Mouse (Mus musculus) hindbrain, embryonic 12.5 days (tissue): ENCODE results near the gene Nup62. TPM values are rescaled to one million over a fixed set of nuclear protein-coding genes. Genes with fewer than 3 reads are reported as not detected.

Experiments
- ATAC-seq: fragments of 200-750 bp; cut with Nextera tagmentation; 2 replicates; pipeline ENCODE4 v1.8.0; 2017; ENCODE audit warnings: moderate TSS enrichment; ENCODE audit not compliant: low FRiP score
- H3K27ac ChIP-seq: fragments of 300-500 bp; sonication (generic); 2 replicates; pipeline ENCODE4 v1.5.1; 2016; ENCODE audit warnings: mild to moderate bottlenecking
- H3K27me3 ChIP-seq: fragments of 300-500 bp; sonication (generic); 2 replicates; pipeline ENCODE4 v1.6.1; 2016; ENCODE audit warnings: mild to moderate bottlenecking
- H3K36me3 ChIP-seq: fragments of 300-500 bp; sonication (generic); 2 replicates; pipeline ENCODE4 v1.6.1; 2016; ENCODE audit warnings: mild to moderate bottlenecking
- H3K4me1 ChIP-seq: fragments of 300-500 bp; sonication (generic); 2 replicates; pipeline ENCODE4 v1.6.1; 2016
- H3K4me2 ChIP-seq: fragments of 300-500 bp; sonication (generic); replicated peaks from 2 replicates; pipeline ENCODE4 v1.6.1; 2016; ENCODE audit warnings: mild to moderate bottlenecking
- H3K4me3 ChIP-seq: fragments of 300-500 bp; sonication (generic); 2 replicates; pipeline ENCODE4 v1.5.1; 2016; ENCODE audit warnings: mild to moderate bottlenecking
- H3K9ac ChIP-seq: fragments of 300-500 bp; sonication (generic); 2 replicates; pipeline ENCODE4 v1.6.1; 2016; ENCODE audit warnings: mild to moderate bottlenecking, moderate library complexity
- H3K9me3 ChIP-seq: fragments of 300-500 bp; sonication (generic); replicated peaks from 2 replicates; pipeline ENCODE4 v1.6.1; 2016; ENCODE audit warnings: mild to moderate bottlenecking
- WGBS: fragments of 180-500 bp; shearing (Covaris S2); methylation state at CpG from one replicate; pipeline ENCODE4 v1.1.7; 2016; 5-methylcytosine and 5-hydroxymethylcytosine counted together
- polyA plus RNA-seq: library from polyadenylated mRNA; unstranded; fragments of >200 nt; fragmentation: Nextera tagmentation; extraction: Ambion mirVana; gene quantifications from 2 replicates; pipeline ENCODE4 v1.2.1, GENCODE M21; 2016

The Nup62 gene
- polyA plus RNA-seq: 69.8 and 73.9 TPM in 2 replicates

DNA sequence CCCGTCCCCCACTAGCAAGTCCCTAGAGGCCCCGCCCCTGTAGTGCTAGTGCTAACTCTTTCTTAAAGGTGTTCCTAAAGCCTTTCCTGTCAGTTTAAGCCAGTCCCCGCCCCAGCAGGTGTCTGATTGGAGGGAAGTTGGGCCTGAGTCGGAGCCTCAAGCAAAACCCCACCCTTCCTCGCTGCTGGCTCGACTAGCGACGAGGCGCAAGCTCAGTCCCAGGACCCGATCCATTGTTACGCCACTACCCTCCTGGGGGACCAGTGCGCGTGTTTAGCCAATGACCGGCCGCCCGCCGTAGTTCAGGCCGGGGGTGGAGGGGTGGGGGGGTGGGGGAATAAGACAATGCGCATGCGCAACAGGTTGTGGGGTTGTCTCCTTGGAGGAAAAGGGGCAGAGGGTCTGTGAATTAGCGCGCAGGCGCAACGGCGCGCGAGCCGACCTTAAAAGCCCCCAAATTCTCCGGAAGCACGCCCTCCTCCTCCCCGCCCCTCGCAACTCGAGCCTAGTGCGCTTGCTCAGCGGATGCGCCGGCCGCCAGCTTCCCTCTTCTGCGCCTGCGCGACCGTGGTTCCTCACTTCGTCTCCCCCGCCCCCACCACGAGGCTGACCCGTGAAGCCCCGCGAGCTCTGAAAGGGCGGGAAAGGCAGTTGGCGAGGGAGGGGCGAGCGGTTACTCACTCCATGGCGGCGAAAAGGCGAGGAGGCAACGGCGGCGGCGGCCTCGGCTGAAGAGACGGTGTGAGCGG lies at the start of gene Nup62, which contains the start of gene Il4i1:
Nup62 (plus strand) TSS at position 368 of the 749 bp plus-strand sequence.
Il4i1 (plus strand) TSS at position 667 of the 749 bp plus-strand sequence.
- WGBS: under 1% methylated on average over 61 of the region's 62 CpGs
- H3K27ac ChIP-seq: peak within 1 kb of the TSS; percentile 96
- H3K4me2 ChIP-seq: peak within 1 kb of the TSS; percentile 80
- peak within 1 kb of the TSS; percentile 83 for H3K4me3 ChIP-seq
- H3K9ac ChIP-seq: peak within 1 kb of the TSS; percentile 89
- H3K9me3 ChIP-seq: no peaks in the 10 kb centered on the region
- peak; percentile 95 for ATAC-seq
- H3K36me3 ChIP-seq: peaks cover 5% of the 10 kb centered on the region
- H3K27me3 ChIP-seq: no peaks in the 10 kb centered on the region
- H3K4me1 ChIP-seq: peaks cover 44% of the 10 kb centered on the region

DNA sequence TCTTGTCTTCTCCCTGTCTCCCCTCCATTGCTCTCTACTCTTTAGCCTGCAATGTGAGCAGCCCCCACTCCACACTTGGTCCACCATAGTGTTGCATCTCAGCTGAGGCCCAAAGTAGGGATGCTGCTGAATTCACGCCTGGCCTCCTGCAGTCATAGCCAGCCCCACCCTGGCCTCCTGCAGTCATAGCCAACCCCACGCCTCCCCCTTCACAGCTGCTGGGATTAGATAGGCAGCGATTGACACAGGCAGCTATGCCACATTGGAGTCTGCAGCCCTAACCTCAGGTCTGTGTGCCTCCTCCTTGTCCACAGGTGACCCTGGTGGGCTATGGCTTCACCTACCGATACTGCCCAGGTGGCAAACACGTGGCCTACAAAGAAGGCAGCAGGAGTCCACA lies 47.8 kb upstream of the Nup62 start:
- H3K4me3 ChIP-seq: no peak overlapping the region
- H3K9ac ChIP-seq: no peak overlapping the region
- 85% methylated on average over 5 of the region's 5 CpGs for WGBS
- no peak overlapping the region for H3K4me2 ChIP-seq
- no peaks in the 10 kb centered on the region for H3K9me3 ChIP-seq
- H3K4me1 ChIP-seq: no peaks in the 10 kb centered on the region
- H3K36me3 ChIP-seq: peaks cover 79% of the 10 kb centered on the region
- H3K27ac ChIP-seq: no peak overlapping the region
- no peaks in the 10 kb centered on the region for H3K27me3 ChIP-seq
- ATAC-seq: no peak

DNA sequence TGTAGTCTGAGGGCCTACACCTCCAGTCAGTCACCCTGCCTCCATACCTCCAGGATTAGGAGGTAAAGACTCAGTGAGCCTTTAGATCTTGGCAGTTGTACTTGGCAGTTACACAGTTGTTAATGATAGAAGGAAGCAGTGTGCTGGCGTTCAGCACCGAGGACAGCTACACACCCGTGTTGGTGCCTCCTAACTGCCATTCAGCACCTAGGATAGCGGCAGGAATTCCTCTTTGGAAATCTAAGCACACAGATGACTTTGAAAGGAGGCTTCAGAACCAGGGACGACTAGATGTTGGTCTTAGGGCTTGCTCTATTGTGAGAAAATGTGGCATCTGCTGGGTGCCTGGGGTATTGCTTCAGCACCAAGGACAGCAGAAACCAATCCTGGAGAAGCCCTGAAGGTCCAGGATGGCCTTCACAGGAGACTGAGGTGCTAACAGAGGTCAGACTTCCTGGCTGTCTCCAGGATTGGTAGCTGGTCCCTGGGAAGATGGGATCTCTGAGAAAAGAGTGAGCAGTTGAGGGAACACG lies 45.8 kb upstream of the Nup62 start:
- Histone ChIP-seq H3K27ac (no peak overlapping the region), H3K36me3 (peaks cover 74% of the 10 kb centered on the region)
- WGBS: 16% methylated on average over 6 of the region's 6 CpGs

DNA sequence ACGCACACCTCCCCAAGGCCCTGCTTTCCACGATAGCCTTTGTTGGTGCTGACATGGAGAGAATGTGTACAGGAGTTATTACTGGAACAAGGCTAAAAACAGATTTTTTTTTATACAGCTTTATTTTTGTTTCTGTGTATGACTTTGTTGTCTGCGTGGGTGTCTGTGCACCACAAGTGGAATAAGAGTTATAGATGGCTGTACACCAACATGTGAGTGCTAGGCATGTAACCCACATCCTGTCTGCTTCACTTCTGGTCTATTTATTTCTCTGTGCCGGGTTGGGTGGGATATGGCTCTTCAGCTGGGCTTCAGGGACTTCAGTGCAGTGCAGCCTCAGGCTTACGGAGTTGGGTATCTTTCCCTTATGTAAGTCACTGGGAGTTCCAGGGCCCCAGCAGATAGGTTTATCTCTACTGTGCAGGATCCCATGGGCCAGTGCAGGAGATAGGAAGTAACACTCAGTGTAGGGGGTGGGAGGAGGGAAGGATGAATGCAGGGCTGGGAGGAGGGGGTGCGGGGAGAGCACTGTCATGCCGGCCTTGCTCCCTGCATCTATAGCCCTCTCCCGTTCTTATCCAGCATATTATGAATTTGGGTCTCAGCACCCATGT lies 43.2 kb upstream of the Nup62 start:
- Histone ChIP-seq H3K4me1 (no peaks in the 10 kb centered on the region), H3K9me3 (no peaks in the 10 kb centered on the region), H3K4me3 (no peak overlapping the region), H3K27me3 (no peaks in the 10 kb centered on the region), H3K27ac (no peak overlapping the region), H3K4me2 (no peak overlapping the region), H3K36me3 (peaks cover 75% of the 10 kb centered on the region), H3K9ac (no peak overlapping the region)
- 94% methylated on average over 8 of the region's 8 CpGs for WGBS
- no peak for ATAC-seq

More for the DNA sequence above, 45.8 kb upstream of the Nup62 start:
- no peak for ATAC-seq
- H3K27me3 ChIP-seq: no peaks in the 10 kb centered on the region
- no peak overlapping the region for H3K4me2 ChIP-seq
- H3K4me3 ChIP-seq: no peak overlapping the region
- no peaks in the 10 kb centered on the region for H3K4me1 ChIP-seq
- H3K9ac ChIP-seq: no peak overlapping the region
- no peaks in the 10 kb centered on the region for H3K9me3 ChIP-seq

DNA sequence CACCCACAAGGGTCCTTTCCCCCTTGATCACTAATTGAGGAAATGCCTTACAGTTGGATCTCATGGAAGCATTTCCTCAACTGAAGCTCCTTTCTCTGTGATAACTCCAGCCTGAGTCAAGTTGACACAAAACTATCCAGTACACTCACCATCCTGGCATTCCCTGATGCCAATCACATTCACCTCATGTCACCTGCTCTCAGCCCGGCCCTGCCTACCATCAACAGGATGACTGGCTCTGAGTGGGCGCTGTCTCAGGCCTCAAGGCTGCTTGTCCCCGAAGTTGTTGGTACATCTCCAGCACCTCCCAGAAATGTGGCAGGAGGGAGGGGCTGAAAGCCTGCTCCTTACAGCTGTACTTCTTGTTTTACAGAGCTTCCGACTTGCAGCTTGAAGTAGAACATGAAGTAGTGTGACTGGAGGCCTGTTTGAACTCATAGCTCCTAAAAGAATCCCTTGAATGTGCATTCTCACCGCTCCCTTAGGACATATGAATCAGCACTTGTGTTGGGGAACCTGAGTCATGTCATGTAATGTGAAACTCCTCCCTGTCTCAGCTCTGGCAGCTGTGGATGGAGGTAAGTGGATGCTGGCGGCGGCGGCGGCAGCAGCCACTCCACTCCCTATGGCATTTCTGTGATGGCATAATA lies 38.9 kb upstream of the Nup62 start:
- no peaks in the 10 kb centered on the region for H3K27me3 ChIP-seq
- H3K9ac ChIP-seq: no peak overlapping the region
- H3K4me1 ChIP-seq: no peaks in the 10 kb centered on the region
- H3K9me3 ChIP-seq: no peaks in the 10 kb centered on the region
- no peak overlapping the region for H3K27ac ChIP-seq
- no peak for ATAC-seq
- no peak overlapping the region for H3K4me2 ChIP-seq
- peaks cover 56% of the 10 kb centered on the region for H3K36me3 ChIP-seq
- 88% methylated on average over 9 of the region's 9 CpGs for WGBS
- H3K4me3 ChIP-seq: no peak overlapping the region

DNA sequence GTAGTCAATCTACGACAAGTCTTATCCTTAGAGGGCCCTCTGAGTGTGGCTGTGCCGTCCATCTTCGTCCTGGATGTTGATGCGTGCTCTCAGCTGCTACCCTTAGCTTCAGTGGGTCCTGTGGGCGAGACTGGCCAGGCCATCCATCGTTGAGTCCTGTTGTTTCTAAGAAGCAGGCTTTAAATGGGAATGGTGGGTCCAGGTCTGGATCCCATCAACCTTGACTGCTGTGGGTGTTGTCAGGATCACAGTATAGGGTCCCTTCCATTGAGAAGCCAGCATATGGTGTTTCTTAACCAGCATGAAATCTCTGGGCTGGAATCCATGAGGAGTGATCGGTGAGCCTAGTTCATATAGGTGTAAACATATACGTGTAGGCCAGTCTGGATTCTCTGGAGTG lies 35.8 kb upstream of the Nup62 start:
- Histone ChIP-seq H3K9ac (no peak overlapping the region), H3K27me3 (no peaks in the 10 kb centered on the region), H3K4me3 (no peak overlapping the region), H3K9me3 (no peaks in the 10 kb centered on the region), H3K36me3 (peaks cover 32% of the 10 kb centered on the region), H3K4me2 (no peak overlapping the region), H3K27ac (no peak overlapping the region), H3K4me1 (no peaks in the 10 kb centered on the region)
- no peak for ATAC-seq
- 90% methylated on average over 8 of the region's 8 CpGs for WGBS

DNA sequence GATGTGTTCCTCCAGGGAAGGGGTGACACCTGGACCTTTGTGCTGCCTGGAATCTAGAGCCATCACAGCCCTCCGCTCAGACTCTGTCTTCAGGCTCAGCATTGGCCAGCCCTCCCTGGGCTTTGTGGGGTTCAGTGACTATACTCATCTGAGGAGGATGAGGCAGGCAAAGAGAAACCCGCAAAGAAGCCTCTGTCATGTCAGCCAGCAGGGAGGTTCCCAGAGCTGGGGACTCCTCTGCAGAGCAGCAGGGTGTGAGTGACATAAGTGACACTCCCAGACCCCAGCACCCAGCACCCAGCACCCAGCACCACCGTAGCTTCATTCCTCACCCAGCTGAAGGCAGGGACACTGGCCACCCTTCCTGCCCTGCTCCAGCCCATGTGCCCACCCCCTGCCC lies 26.4 kb upstream of the Nup62 start:
- no peaks in the 10 kb centered on the region for H3K4me1 ChIP-seq
- WGBS: 64% methylated on average over 3 of the region's 3 CpGs
- H3K4me3 ChIP-seq: no peak overlapping the region
- no peaks in the 10 kb centered on the region for H3K27me3 ChIP-seq
- no peaks in the 10 kb centered on the region for H3K9me3 ChIP-seq
- no peak overlapping the region for H3K4me2 ChIP-seq
- ATAC-seq: no peak
- H3K27ac ChIP-seq: no peak overlapping the region
- H3K9ac ChIP-seq: no peak overlapping the region
- no peaks in the 10 kb centered on the region for H3K36me3 ChIP-seq

DNA sequence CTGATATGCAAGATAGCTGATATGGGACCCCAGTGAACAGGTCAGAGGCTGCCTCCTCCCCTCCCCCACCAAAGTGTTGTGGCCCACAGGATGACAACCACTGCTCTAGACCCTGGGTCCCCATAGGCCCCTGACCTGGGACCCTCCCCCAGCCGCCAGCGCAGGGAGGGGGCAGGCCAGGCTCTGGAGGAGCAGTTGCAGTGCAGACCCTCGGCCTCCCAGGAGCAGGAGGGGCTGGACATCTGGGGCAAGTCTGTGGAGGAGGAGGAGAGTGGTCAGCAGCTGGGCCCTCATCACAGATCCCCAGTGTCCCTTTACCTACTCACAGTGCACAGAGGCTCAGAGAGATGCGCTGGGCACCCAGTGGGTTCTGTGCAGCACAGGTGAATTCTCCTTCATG lies 25.8 kb upstream of the Nup62 start:
- H3K27ac ChIP-seq: no peak overlapping the region
- H3K4me2 ChIP-seq: no peak overlapping the region
- WGBS: 63% methylated on average over 4 of the region's 4 CpGs
- ATAC-seq: peak; percentile 38; the same call in 1 of the 2 replicates
- no peaks in the 10 kb centered on the region for H3K36me3 ChIP-seq
- no peaks in the 10 kb centered on the region for H3K27me3 ChIP-seq
- no peaks in the 10 kb centered on the region for H3K9me3 ChIP-seq
- no peak overlapping the region for H3K9ac ChIP-seq
- H3K4me3 ChIP-seq: no peak overlapping the region
- no peaks in the 10 kb centered on the region for H3K4me1 ChIP-seq

DNA sequence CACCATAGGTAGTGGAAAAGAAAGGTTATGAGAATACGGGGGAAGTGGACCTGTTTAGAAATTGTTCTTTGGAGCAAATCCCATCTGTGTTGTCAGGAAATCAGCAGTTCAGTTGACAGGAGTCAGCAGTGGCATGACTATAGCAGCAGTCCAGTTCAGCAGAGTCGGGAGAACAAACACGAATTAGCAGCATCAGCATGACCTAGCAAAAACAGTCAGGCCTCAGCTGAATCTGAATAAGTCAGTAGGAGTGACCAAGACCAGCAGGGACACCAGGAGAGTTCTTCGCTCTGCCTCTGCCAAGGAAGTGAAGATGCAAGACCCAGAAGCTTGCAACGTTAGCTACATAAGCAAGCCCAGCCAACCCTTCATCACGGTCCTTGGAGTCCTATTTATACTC lies 23.1 kb upstream of the Nup62 start:
- 89% methylated on average over 6 of the region's 6 CpGs for WGBS
- Histone ChIP-seq H3K4me3 (no peak overlapping the region), H3K9me3 (no peaks in the 10 kb centered on the region), H3K36me3 (no peaks in the 10 kb centered on the region), H3K4me1 (no peaks in the 10 kb centered on the region), H3K9ac (no peak overlapping the region), H3K27me3 (no peaks in the 10 kb centered on the region), H3K27ac (no peak overlapping the region), H3K4me2 (no peak overlapping the region)
- ATAC-seq: no peak

DNA sequence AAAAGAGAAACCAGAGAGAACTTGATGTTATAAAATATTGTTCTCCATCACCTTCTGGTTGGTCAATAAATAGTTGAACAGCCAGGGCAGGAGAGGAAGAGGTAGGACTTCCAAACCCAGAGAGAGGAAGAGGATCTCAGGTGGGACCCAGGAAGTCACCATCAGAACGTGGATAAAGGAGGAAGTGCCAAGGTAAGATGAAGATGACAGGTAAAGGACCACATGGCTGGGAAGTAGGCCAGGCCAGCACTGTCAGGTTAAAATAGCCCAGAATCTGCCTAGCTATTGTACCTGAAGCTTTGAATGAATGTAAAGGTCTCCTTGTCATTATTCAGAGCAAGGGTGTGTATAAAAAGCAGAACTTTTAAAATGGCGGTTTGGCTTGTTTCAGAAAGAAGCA lies 7.0 kb upstream of the Nup62 start:
- 84% methylated on average over 2 of the region's 2 CpGs for WGBS

DNA sequence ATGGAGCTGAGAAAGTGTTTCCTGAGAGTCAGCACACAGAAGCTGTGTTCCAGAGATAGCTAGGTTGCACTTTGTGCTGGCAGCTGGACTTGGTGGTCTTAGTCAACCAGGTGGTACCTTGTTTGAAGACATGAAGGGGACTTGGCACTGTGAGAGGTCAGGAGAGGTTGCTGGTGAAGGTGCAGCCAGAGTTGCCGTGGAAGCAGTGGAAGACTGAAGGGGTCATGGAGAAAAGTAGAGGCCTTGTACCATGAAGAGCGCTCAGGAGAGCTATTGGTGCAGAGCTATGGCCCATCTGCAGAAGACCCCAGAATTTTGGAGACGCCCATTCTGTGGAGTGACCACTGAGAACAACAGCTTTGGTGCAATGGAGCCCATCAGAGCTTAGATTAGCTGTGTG lies 6.4 kb upstream of the Nup62 start:
- Histone ChIP-seq H3K9ac (no peak overlapping the region), H3K27me3 (no peaks in the 10 kb centered on the region), H3K9me3 (no peaks in the 10 kb centered on the region), H3K4me2 (no peak overlapping the region), H3K4me1 (no peaks in the 10 kb centered on the region), H3K4me3 (no peak overlapping the region), H3K27ac (no peak overlapping the region), H3K36me3 (peaks cover 5% of the 10 kb centered on the region)
- ATAC-seq: no peak
- 87% methylated on average over 3 of the region's 3 CpGs for WGBS

More for the DNA sequence above, 7.0 kb upstream of the Nup62 start:
- no peaks in the 10 kb centered on the region for H3K9me3 ChIP-seq
- H3K4me2 ChIP-seq: no peak overlapping the region
- no peak overlapping the region for H3K9ac ChIP-seq
- no peak overlapping the region for H3K27ac ChIP-seq
- peaks cover 1% of the 10 kb centered on the region for H3K36me3 ChIP-seq
- H3K27me3 ChIP-seq: no peaks in the 10 kb centered on the region
- ATAC-seq: no peak
- no peak overlapping the region for H3K4me3 ChIP-seq
- no peaks in the 10 kb centered on the region for H3K4me1 ChIP-seq

DNA sequence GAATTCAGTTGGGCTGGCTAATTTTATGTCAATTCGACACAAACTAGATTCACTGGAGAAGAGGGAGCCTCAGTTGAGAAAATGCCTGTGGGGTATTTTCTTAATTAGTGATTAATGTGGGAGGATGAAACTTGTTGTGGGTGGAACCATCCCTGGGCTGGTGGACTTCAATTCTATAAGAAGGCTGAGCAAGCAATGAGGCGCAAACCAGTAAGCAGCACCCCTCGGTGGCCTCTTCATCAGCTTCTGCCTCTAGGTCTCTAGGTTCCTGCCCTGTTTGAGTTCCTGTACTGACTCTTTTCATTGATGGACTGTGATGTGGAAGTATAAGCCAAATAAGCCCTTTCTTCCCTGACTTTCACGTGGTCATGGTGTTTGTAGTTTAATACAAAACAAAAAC lies 5.5 kb upstream of the Nup62 start:
- WGBS: 85% methylated on average over 4 of the region's 4 CpGs
- Histone ChIP-seq H3K27ac (no peak overlapping the region), H3K4me1 (peaks cover 7% of the 10 kb centered on the region), H3K36me3 (peaks cover 5% of the 10 kb centered on the region), H3K9me3 (no peaks in the 10 kb centered on the region), H3K4me3 (no peak overlapping the region), H3K9ac (no peak overlapping the region), H3K4me2 (no peak overlapping the region), H3K27me3 (no peaks in the 10 kb centered on the region)
- ATAC-seq: no peak
